Mouse (Mus musculus) G1E (cell line): ENCODE measurements at regions not wholly inside any gene's neighbourhood (a gene's known extent, or its start where the extent isn't known, plus 50 kb on each side); places are given as distances from the start of the nearest gene placed in this dataset.

Experiments
- CTCF ChIP-seq: IDR thresholded peaks from 2 replicates; pipeline ENCODE4 v1.5.1; 2012; ENCODE audit warnings: low read depth, low read length, inconsistent platforms, mixed read lengths
- GATA1 ChIP-seq: IDR thresholded peaks from 2 replicates; pipeline ENCODE4 v1.6.1; 2012; ENCODE audit warnings: borderline replicate concordance, low read length, inconsistent platforms, mixed read lengths

GRCm38 (mm10) chr5:148624649-148625405, 72.2 kb upstream of the Ubl3 start:
- no peak for TF ChIP-seq CTCF
- no peak for TF ChIP-seq GATA1
